Mouse (Mus musculus) bone marrow macrophage, adult 2 months (primary cell): ENCODE results near the gene Btnl6.

Source experiments
- CTCF ChIP-seq: IDR thresholded peaks from 2 replicates; pipeline ENCODE4 v1.5.1; 2012; ENCODE audit warnings: low read depth, mild to moderate bottlenecking, low read length, moderate library complexity
- POLR2A ChIP-seq: IDR thresholded peaks from 2 replicates; pipeline ENCODE4 v1.6.1; 2012; ENCODE audit warnings: mild to moderate bottlenecking, low read depth, low read length, borderline replicate concordance

DNA sequence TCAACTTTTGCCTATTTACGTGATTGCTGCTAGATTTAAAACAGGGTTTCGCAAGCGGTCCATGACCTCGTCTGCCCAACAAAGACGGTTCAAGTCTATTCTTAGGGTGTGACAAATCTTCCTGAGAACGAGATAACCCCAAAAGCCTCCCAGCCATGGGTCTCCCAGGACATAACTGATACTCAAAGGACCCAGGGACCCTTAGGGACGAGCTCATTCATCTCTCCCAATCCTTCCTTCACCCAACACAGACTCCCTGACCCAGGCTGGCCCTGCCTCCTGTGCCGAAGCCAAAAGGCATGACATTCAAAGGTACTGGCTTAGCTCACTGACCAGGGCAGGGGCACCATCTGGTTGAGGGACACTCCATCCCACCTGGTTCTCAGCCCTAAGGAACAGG, 39.3 kb upstream of the Btnl6 start:
- TF ChIP-seq CTCF (no peak), POLR2A (no peak)
